In genomic region chr17:85633619-85634018, GRCm38 (mm10) we compare ENCODE assay signal across 9 mouse cellular contexts. TPM values are rescaled to one million over a fixed set of nuclear protein-coding genes. Genes with fewer than 3 reads are reported as not detected.
DNase-seq lines count a peak whose midpoint lies in the region; ATAC-seq and TF ChIP-seq lines count a peak whose summit lies in the region.
"Had no signal": no experiment of that assay in that cellular context is flagged by ENCODE, and none has a peak within 500 bp of the region (broad histone marks: within the 10 kb centered on the region; RNA-seq: fewer than 3 reads in every experiment).

No protein-coding gene starts in this region.

- H3K4me3 ChIP-seq in kidney, postnatal 0 days (replicated peaks; ENCODE audit: low read depth, low read length), result no peak overlapping the region
- no peak overlapping the region for H3K4me3 ChIP-seq in limb, embryonic 14.5 days (replicated peaks; ENCODE audit: low read length)
- H3K4me3 ChIP-seq: limb, embryonic 15.5 days had no signal

- H3K27me3 ChIP-seq in kidney, postnatal 0 days (ENCODE audit: insufficient read depth, low read length), result peaks cover 16% of the 10 kb centered on the region
- H3K27me3 ChIP-seq in limb, embryonic 14.5 days (ENCODE audit: control insufficient read depth, insufficient read depth, low read length), result peaks cover 31% of the 10 kb centered on the region

- TF ChIP-seq CTCF in kidney, postnatal 0 days (IDR thresholded peaks at IDR 0.05; ENCODE audit: low read depth), result peak; percentile 83

- under 1% methylated on average over 13 of the region's 13 CpGs for WGBS in kidney, postnatal 0 days
- WGBS in limb, embryonic 14.5 days, result 2% methylated on average over 13 of the region's 13 CpGs

- H3K36me3 ChIP-seq in kidney, postnatal 0 days (ENCODE audit: insufficient read depth, low read length), result no peaks in the 10 kb centered on the region
- H3K36me3 ChIP-seq in limb, embryonic 14.5 days (ENCODE audit: control insufficient read depth, insufficient read depth, low read length), result no peaks in the 10 kb centered on the region
- H3K36me3 ChIP-seq: limb, embryonic 15.5 days had no signal

- no peak overlapping the region for H3K9ac ChIP-seq in kidney, postnatal 0 days (ENCODE audit: low read depth, low read length)
- no peak overlapping the region for H3K9ac ChIP-seq in limb, embryonic 14.5 days (ENCODE audit: low read depth, low read length, severe bottlenecking)
- H3K9ac ChIP-seq: limb, embryonic 15.5 days had no signal

- no peaks in the 10 kb centered on the region for H3K4me1 ChIP-seq in kidney, postnatal 0 days (replicated peaks; ENCODE audit: insufficient read depth, low read length)
- no peaks in the 10 kb centered on the region for H3K4me1 ChIP-seq in limb, embryonic 14.5 days (ENCODE audit: control insufficient read depth, insufficient read depth, low read length)
- H3K4me1 ChIP-seq: limb, embryonic 15.5 days had no signal

- DNase-seq in B cell, adult 2 months, result peak; percentile 64 to 66
- DNase-seq in MEL-GATA-1-ER (ENCODE audit: extremely low read depth, low read depth), result peak; percentile 10
- peak; percentile 92 to 93 for DNase-seq in cerebellum, postnatal 10 days
- peak; percentile 84 to 85 for DNase-seq in frontal cortex, postnatal 36 days (ENCODE audit: low spot score in 2 of 2)
- DNase-seq in kidney, postnatal 0 days (ENCODE audit: low spot score), result peak; percentile 89
- DNase-seq in limb, embryonic 14.5 days (ENCODE audit: low spot score), result peak; percentile 73
- peak; percentile 77 for DNase-seq in retina, postnatal 7 days (ENCODE audit: low read depth, low spot score)
- DNase-seq in urinary bladder, postnatal 4 days (ENCODE audit: low spot score in 2 of 2), result peak; percentile 59 to 85

- H3K4me2 ChIP-seq in kidney, postnatal 0 days (ENCODE audit: low read length), result no peak overlapping the region
- no peak overlapping the region for H3K4me2 ChIP-seq in limb, embryonic 14.5 days (replicated peaks; ENCODE audit: low read depth, low read length, severe bottlenecking)
- H3K4me2 ChIP-seq: limb, embryonic 15.5 days had no signal

- 0 out of 2 replicates have a peak, but pooled peaks have one; percentile 45 for TF ChIP-seq POLR2A in limb, embryonic 14.5 days (IDR thresholded peaks at IDR 0.05; ENCODE audit: borderline replicate concordance, extremely low read depth, insufficient read depth, insufficient read length)

- no peaks in the 10 kb centered on the region for H3K9me3 ChIP-seq in kidney, postnatal 0 days (replicated peaks; ENCODE audit: low read length)
- no peaks in the 10 kb centered on the region for H3K9me3 ChIP-seq in limb, embryonic 14.5 days (ENCODE audit: control insufficient read depth, low read length)
- H3K9me3 ChIP-seq: limb, embryonic 15.5 days had no signal

- H3K27ac ChIP-seq in kidney, postnatal 0 days, result no peak overlapping the region
- no peak overlapping the region for H3K27ac ChIP-seq in limb, embryonic 14.5 days (replicated peaks; ENCODE audit: low read depth, low read length)
- H3K27ac ChIP-seq: limb, embryonic 15.5 days had no signal

- ATAC-seq in kidney, postnatal 0 days (replicated peaks; ENCODE audit: low FRiP score, low read depth), result no peak
- ATAC-seq in limb, embryonic 14.5 days (ENCODE audit: low FRiP score, low read depth), result peak; percentile 80

RNA-seq across cellular contexts. Expression of gene Six3, which starts 20.2 kb away (rescaled TPM):
- polyA plus RNA-seq in kidney, postnatal 0 days (2015; fragmentation: Nextera tagmentation; extraction: Ambion mirVana), result not detected in 2 replicates
- polyA plus RNA-seq in limb, embryonic 14.5 days (2012; rRNA removed), result 0.03 and 0.11 TPM in 2 replicates
- not detected in 2 replicates for polyA plus RNA-seq in limb, embryonic 14.5 days (2014; fragmentation: Nextera tagmentation; extraction: Ambion mirVana)
- polyA plus RNA-seq: limb, embryonic 15.5 days had no signal

RNA-seq across cellular contexts. Expression of gene Six2, which starts 54.5 kb away (rescaled TPM):
- 11.2 and 18.9 TPM in 2 replicates for polyA plus RNA-seq in kidney, postnatal 0 days (2015; fragmentation: Nextera tagmentation; extraction: Ambion mirVana)
- 30.0 and 47.7 TPM in 2 replicates for polyA plus RNA-seq in limb, embryonic 14.5 days (2012; rRNA removed)
- 7.7 and 14.6 TPM in 2 replicates for polyA plus RNA-seq in limb, embryonic 14.5 days (2014; fragmentation: Nextera tagmentation; extraction: Ambion mirVana)

Comparison
In these comparisons a context has a peak if more than half of its experiments do, and no peak if none do; other contexts are left out.
1. DNase-seq: peak in every context shown above with its lines; median percentile 92 in cerebellum, postnatal 10 days; 89 in kidney, postnatal 0 days; 84 in frontal cortex, postnatal 36 days; 77 in retina, postnatal 7 days; 73 in limb, embryonic 14.5 days; 72 in urinary bladder, postnatal 4 days; 65 in B cell, adult 2 months; 10 in MEL-GATA-1-ER.